Comparison of ENCODE assay signal across 8 mouse cellular contexts in the genomic region with DNA sequence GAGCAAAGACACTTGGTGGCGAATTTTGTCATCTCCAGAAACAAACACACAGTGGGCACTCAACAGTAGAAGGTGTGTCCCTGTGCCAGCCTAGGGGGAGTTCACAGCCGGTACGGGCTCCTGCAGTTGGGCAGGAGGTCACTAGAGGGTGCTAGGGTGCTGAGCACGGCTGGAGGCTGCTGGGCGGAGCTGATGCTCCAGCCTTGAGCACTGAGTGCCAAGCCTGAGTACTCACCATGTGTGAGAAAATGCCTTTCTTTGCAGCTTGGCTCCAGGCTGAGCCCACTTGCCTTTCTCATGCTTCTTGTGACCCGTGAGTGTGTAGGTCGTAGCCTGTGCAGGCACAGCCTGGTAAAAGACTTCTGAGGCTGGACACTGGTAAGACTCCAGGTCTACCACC. TPM values are rescaled to one million over a fixed set of nuclear protein-coding genes. Genes with fewer than 3 reads are reported as not detected.
DNase-seq lines count a peak whose midpoint lies in the region; ATAC-seq and TF ChIP-seq lines count a peak whose summit lies in the region.

No protein-coding gene starts in this region.

- H3K9me3 ChIP-seq in forebrain, embryonic 10.5 days: no peaks in the 10 kb centered on the region
- no peaks in the 10 kb centered on the region for H3K9me3 ChIP-seq in heart, embryonic 15.5 days (replicated peaks)
- no peaks in the 10 kb centered on the region for H3K9me3 ChIP-seq in liver, embryonic 13.5 days (replicated peaks)
- no peaks in the 10 kb centered on the region for H3K9me3 ChIP-seq in stomach, embryonic 15.5 days

- H3K79me2 ChIP-seq in C2C12 (ENCODE audit: control insufficient read depth, insufficient read depth): no peaks in the 10 kb centered on the region

- TF ChIP-seq CTCF in C2C12 (IDR thresholded peaks at IDR 0.05; ENCODE audit: control insufficient read depth, insufficient read depth, insufficient read length): peak; percentile 96

- no peak overlapping the region for H3K9ac ChIP-seq in heart, embryonic 15.5 days
- H3K9ac ChIP-seq in liver, embryonic 13.5 days: no peak overlapping the region
- H3K9ac ChIP-seq in stomach, embryonic 15.5 days: no peak overlapping the region

- peak overlapping the region; percentile 38 for H3ac ChIP-seq in C2C12 (ENCODE audit: control insufficient read depth, insufficient read length, low read depth)

- H3K79me3 ChIP-seq in C2C12 (ENCODE audit: low read depth): no peaks in the 10 kb centered on the region

- peak overlapping the region; percentile 51 for H3K27ac ChIP-seq in forebrain, embryonic 10.5 days
- H3K27ac ChIP-seq in heart, embryonic 15.5 days: peak overlapping the region; percentile 73
- no peak overlapping the region; the same call in 1 of the 2 replicates for H3K27ac ChIP-seq in liver, embryonic 13.5 days
- peak overlapping the region; percentile 63 for H3K27ac ChIP-seq in stomach, embryonic 15.5 days

- ATAC-seq in heart, embryonic 15.5 days (replicated peaks; ENCODE audit: insufficient number of reproducible peaks, insufficient read depth, low FRiP score, low read depth): peak; percentile 75
- ATAC-seq in liver, embryonic 13.5 days (ENCODE audit: low read depth): peak; percentile 73
- ATAC-seq in stomach, embryonic 15.5 days (ENCODE audit: insufficient read depth, low FRiP score, low read depth): peak; percentile 70

- DNase-seq in brain, adult 2 months (ENCODE audit: low read depth, low spot score): peak; percentile 94
- DNase-seq in forebrain, embryonic 10.5 days (ENCODE audit: extremely low spot score, low spot score): peak; percentile 78
- peak; percentile 91 for DNase-seq in kidney, postnatal 14 days
- DNase-seq in liver, embryonic 13.5 days: peak; percentile 62
- DNase-seq in neural tube, embryonic 10.5 days (ENCODE audit: extremely low spot score, low spot score): peak; percentile 82

- 2% methylated on average over 7 of the region's 7 CpGs for WGBS in forebrain, embryonic 10.5 days
- WGBS in heart, embryonic 15.5 days: under 1% methylated on average over 7 of the region's 7 CpGs
- WGBS in liver, embryonic 13.5 days (ENCODE audit: insufficient replicate concordance): 2% methylated on average over 7 of the region's 7 CpGs
- under 1% methylated on average over 7 of the region's 7 CpGs for WGBS in stomach, embryonic 15.5 days

- no peaks in the 10 kb centered on the region for H3K36me3 ChIP-seq in C2C12 (ENCODE audit: control insufficient read depth, insufficient read depth)
- no peaks in the 10 kb centered on the region for H3K36me3 ChIP-seq in forebrain, embryonic 10.5 days (replicated peaks)
- H3K36me3 ChIP-seq in heart, embryonic 15.5 days: no peaks in the 10 kb centered on the region
- no peaks in the 10 kb centered on the region for H3K36me3 ChIP-seq in liver, embryonic 13.5 days
- H3K36me3 ChIP-seq in stomach, embryonic 15.5 days: no peaks in the 10 kb centered on the region

- H3K4me1 ChIP-seq in forebrain, embryonic 10.5 days: peaks cover 19% of the 10 kb centered on the region
- H3K4me1 ChIP-seq in heart, embryonic 15.5 days (replicated peaks): peaks cover 42% of the 10 kb centered on the region
- peaks cover 15% of the 10 kb centered on the region for H3K4me1 ChIP-seq in liver, embryonic 13.5 days (replicated peaks)
- H3K4me1 ChIP-seq in stomach, embryonic 15.5 days: peaks cover 25% of the 10 kb centered on the region

- H3K4me3 ChIP-seq in C2C12 (ENCODE audit: insufficient read depth, poor library complexity, severe bottlenecking): no peak overlapping the region
- H3K4me3 ChIP-seq in forebrain, embryonic 10.5 days: no peak overlapping the region
- no peak overlapping the region for H3K4me3 ChIP-seq in heart, embryonic 15.5 days
- H3K4me3 ChIP-seq in liver, embryonic 13.5 days (replicated peaks): no peak overlapping the region
- no peak overlapping the region for H3K4me3 ChIP-seq in stomach, embryonic 15.5 days (replicated peaks)

- H3K27me3 ChIP-seq in C2C12 (ENCODE audit: control insufficient read depth, insufficient read depth, insufficient read length): no peaks in the 10 kb centered on the region
- peaks cover 19% of the 10 kb centered on the region for H3K27me3 ChIP-seq in forebrain, embryonic 10.5 days (ENCODE audit: poor library complexity, severe bottlenecking)
- no peaks in the 10 kb centered on the region for H3K27me3 ChIP-seq in heart, embryonic 15.5 days
- no peaks in the 10 kb centered on the region for H3K27me3 ChIP-seq in liver, embryonic 13.5 days
- no peaks in the 10 kb centered on the region for H3K27me3 ChIP-seq in stomach, embryonic 15.5 days (replicated peaks)

- 0 out of 2 replicates have a peak overlapping the region, but pooled peaks have one; percentile 21 for H3K4me2 ChIP-seq in heart, embryonic 15.5 days
- H3K4me2 ChIP-seq in liver, embryonic 13.5 days: no peak overlapping the region
- no peak overlapping the region for H3K4me2 ChIP-seq in stomach, embryonic 15.5 days

TF ChIP-seq in C2C12, 6 proteins besides CTCF, POLR2A, EP300 and RAD21:
- no peak for TF ChIP-seq MYOD1 (IDR thresholded peaks at IDR 0.05; ENCODE audit: control insufficient read depth, insufficient read length, low read depth)

RNA-seq across cellular contexts. Expression of gene Pwwp2b, which starts 14.6 kb away (rescaled TPM):
- 15.8 TPM for polyA plus RNA-seq in C2C12 (2012; fragmentation: generic; extraction: Trizol)
- polyA plus RNA-seq in forebrain, embryonic 10.5 days (2016; fragmentation: Nextera tagmentation; extraction: Ambion mirVana): 3.7 and 3.8 TPM in 2 replicates
- polyA plus RNA-seq in heart, embryonic 15.5 days (2015; fragmentation: Nextera tagmentation; extraction: Ambion mirVana): 7.0 and 8.5 TPM in 2 replicates
- 1.7 and 1.9 TPM in 2 replicates for polyA plus RNA-seq in liver, embryonic 13.5 days (2015; fragmentation: Nextera tagmentation; extraction: Ambion mirVana)
- polyA plus RNA-seq in stomach, embryonic 15.5 days (2015; fragmentation: Nextera tagmentation; extraction: Ambion mirVana): 17.1 and 18.5 TPM in 2 replicates

RNA-seq across cellular contexts. Expression of gene Stk32c, which starts 20.6 kb away (rescaled TPM):
- polyA plus RNA-seq in C2C12 (2012; fragmentation: generic; extraction: Trizol): 2.6 TPM
- polyA plus RNA-seq in forebrain, embryonic 10.5 days (2016; fragmentation: Nextera tagmentation; extraction: Ambion mirVana): 0.21 and 0.30 TPM in 2 replicates
- polyA plus RNA-seq in heart, embryonic 15.5 days (2015; fragmentation: Nextera tagmentation; extraction: Ambion mirVana): 0.08 and 0.10 TPM in 2 replicates
- not detected in 2 replicates for polyA plus RNA-seq in liver, embryonic 13.5 days (2015; fragmentation: Nextera tagmentation; extraction: Ambion mirVana)
- 0.21 and 0.23 TPM in 2 replicates for polyA plus RNA-seq in stomach, embryonic 15.5 days (2015; fragmentation: Nextera tagmentation; extraction: Ambion mirVana)

RNA-seq across cellular contexts. Expression of gene Lrrc27, which starts 20.9 kb away (rescaled TPM):
- 5.4 TPM for polyA plus RNA-seq in C2C12 (2012; fragmentation: generic; extraction: Trizol)
- polyA plus RNA-seq in forebrain, embryonic 10.5 days (2016; fragmentation: Nextera tagmentation; extraction: Ambion mirVana): 5.1 and 7.1 TPM in 2 replicates
- polyA plus RNA-seq in heart, embryonic 15.5 days (2015; fragmentation: Nextera tagmentation; extraction: Ambion mirVana): 3.0 and 3.5 TPM in 2 replicates
- polyA plus RNA-seq in liver, embryonic 13.5 days (2015; fragmentation: Nextera tagmentation; extraction: Ambion mirVana): 0.62 and 0.90 TPM in 2 replicates
- 2.9 and 5.0 TPM in 2 replicates for polyA plus RNA-seq in stomach, embryonic 15.5 days (2015; fragmentation: Nextera tagmentation; extraction: Ambion mirVana)
